Mouse (Mus musculus) thymus, adult 2 months (tissue): ENCODE measurements around the gene Vps13c.

ENCODE experiments used
- CTCF ChIP-seq: fragments of 200-500 bp; IDR thresholded peaks from 2 replicates; pipeline ENCODE4 v1.5.1; 2012; ENCODE audit warnings: mild to moderate bottlenecking, control low read depth, low read length, moderate library complexity, borderline replicate concordance; ENCODE audit not compliant: control insufficient read depth, poor library complexity, insufficient read depth; ENCODE audit errors: extremely low read depth
- POLR2A ChIP-seq: fragments of 200-500 bp; IDR thresholded peaks from 2 replicates; pipeline ENCODE4 v1.6.1; 2012; ENCODE audit warnings: mild to moderate bottlenecking, low read length, control low read depth, moderate library complexity; ENCODE audit not compliant: control insufficient read depth, poor library complexity, insufficient read depth; ENCODE audit errors: extremely low read depth

- TF ChIP-seq POLR2A (no peak), CTCF (no peak)
These were observed 74.5 kb downstream of the Vps13c start for GRCm38 (mm10) chr9:67914681-67915080.
